Mouse (Mus musculus): ENCODE results near the gene Mfsd12.

Mfsd12 gene

GRCm38 (mm10) chr10:81401521-81402226 lies 44.4 kb downstream of the Mfsd12 start:
- no peak for DNase-seq (ENCODE audit: low read depth, low spot score)

- no peak for DNase-seq (ENCODE audit: low read depth, low spot score)
Measured at GRCm38 (mm10) chr10:81402227-81402765, 45.0 kb downstream of the Mfsd12 start.

GRCm38 (mm10) chr10:81403511-81403910 lies 46.2 kb downstream of the Mfsd12 start:
- no peak for DNase-seq (ENCODE audit: low read depth, low spot score)

GRCm38 (mm10) chr10:81404082-81404481 lies 46.8 kb downstream of the Mfsd12 start:
- DNase-seq (ENCODE audit: low read depth, low spot score) = no peak

- DNase-seq (ENCODE audit: low read depth, low spot score) = no peak
Measured at GRCm38 (mm10) chr10:81404720-81405119, 47.4 kb downstream of the Mfsd12 start.

- DNase-seq (ENCODE audit: low read depth, low spot score) = peak; percentile 74
Measured at GRCm38 (mm10) chr10:81405588-81406201, 48.4 kb downstream of the Mfsd12 start.

- DNase-seq (ENCODE audit: low read depth, low spot score) = no peak
Measured at GRCm38 (mm10) chr10:81406504-81407440, 49.5 kb downstream of the Mfsd12 start.

- DNase-seq (ENCODE audit: low read depth, low spot score) = no peak
Measured at GRCm38 (mm10) chr10:81407539-81408423, 50.5 kb downstream of the Mfsd12 start.

- no peak for DNase-seq (ENCODE audit: low read depth, low spot score)
Measured at GRCm38 (mm10) chr10:81408424-81408729, 51.1 kb downstream of the Mfsd12 start.

GRCm38 (mm10) chr10:81408871-81409291 lies 51.6 kb downstream of the Mfsd12 start:
- peak; percentile 82 for DNase-seq (ENCODE audit: low read depth, low spot score)

GRCm38 (mm10) chr10:81409330-81409729 lies 52.0 kb downstream of the Mfsd12 start:
- DNase-seq (ENCODE audit: low read depth, low spot score) = peak; percentile 24

GRCm38 (mm10) chr10:81410350-81410749 lies 53.1 kb downstream of the Mfsd12 start:
- DNase-seq (ENCODE audit: low read depth, low spot score) = no peak

- DNase-seq (ENCODE audit: low read depth, low spot score) = no peak
Measured at GRCm38 (mm10) chr10:81410981-81411380, 53.7 kb downstream of the Mfsd12 start.

GRCm38 (mm10) chr10:81411471-81412400 lies 54.4 kb downstream of the Mfsd12 start:
- no peak for DNase-seq (ENCODE audit: low read depth, low spot score)

GRCm38 (mm10) chr10:81412586-81413309 lies 55.5 kb downstream of the Mfsd12 start:
- DNase-seq (ENCODE audit: low read depth, low spot score) = no peak

- DNase-seq (ENCODE audit: low read depth, low spot score) = no peak
Measured at GRCm38 (mm10) chr10:81413310-81414261, 56.3 kb downstream of the Mfsd12 start.

GRCm38 (mm10) chr10:81414682-81415081 lies 57.4 kb downstream of the Mfsd12 start:
- DNase-seq (ENCODE audit: low read depth, low spot score) = no peak

GRCm38 (mm10) chr10:81415146-81415545 lies 57.9 kb downstream of the Mfsd12 start:
- no peak for DNase-seq (ENCODE audit: low read depth, low spot score)
